Mouse (Mus musculus): ENCODE results near the gene Srsf11. TPM values are rescaled to one million over a fixed set of nuclear protein-coding genes. Genes with fewer than 3 reads are reported as not detected.

Gene Srsf11
- 211 TPM for polyA plus RNA-seq (2014; fragmentation: Illumina TruSeq; extraction: RNeasy Lipid Tissue Mini Kit (QIAGEN cat#74804); ENCODE audit: low read depth, low replicate concordance)

DNA sequence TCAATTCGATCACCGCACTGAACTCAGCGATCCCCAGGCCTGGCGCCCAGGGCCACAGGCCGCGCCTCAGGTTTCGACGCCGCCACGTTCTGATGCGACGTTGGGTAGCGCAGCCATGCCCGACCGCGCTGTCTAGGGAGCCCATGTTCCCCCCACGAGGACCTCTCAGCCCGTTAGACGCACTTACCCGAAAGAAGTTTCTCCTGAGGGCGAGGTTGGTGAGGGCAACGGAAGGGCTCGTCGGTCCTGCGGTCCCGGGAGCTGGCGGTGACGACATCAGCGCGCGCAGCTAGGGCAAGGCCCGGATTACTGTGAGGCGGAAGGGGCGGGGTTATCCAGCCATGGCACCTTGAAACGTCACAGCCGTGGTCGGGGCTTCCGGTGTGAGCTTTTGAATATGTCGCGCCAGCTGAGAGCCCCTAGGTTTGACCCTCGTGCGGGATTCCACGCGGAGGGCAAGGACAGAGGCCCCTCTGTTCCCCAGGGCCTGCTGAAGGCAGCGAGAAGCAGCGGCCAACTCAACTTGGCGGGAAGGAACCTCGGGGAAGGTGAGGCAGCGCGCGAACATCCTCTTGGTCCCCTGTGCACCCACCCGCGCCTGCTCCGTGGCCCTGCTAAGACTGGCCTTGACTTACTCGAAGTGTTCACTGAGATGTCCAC is at the start of gene Srsf11, which contains the start of gene Lrrc40:
Srsf11 (minus strand) TSS at position 311 of the 660 bp plus-strand sequence.
Lrrc40 (plus strand) TSS at position 334 of the 660 bp plus-strand sequence.

Other genes with a start within 250 kb of the Srsf11 start
- 40.4 TPM for gene Cth, start 111.6 kb downstream of the Srsf11 start, polyA plus RNA-seq (2014; fragmentation: Illumina TruSeq; extraction: RNeasy Lipid Tissue Mini Kit (QIAGEN cat#74804); ENCODE audit: low read depth, low replicate concordance)
- 37.0 TPM for gene Ankrd13c, start 89.4 kb downstream of the Srsf11 start, polyA plus RNA-seq (2014; fragmentation: Illumina TruSeq; extraction: RNeasy Lipid Tissue Mini Kit (QIAGEN cat#74804); ENCODE audit: low read depth, low replicate concordance)
- 16.9 TPM for gene Lrrc40, start within 50 bp of the Srsf11 start, polyA plus RNA-seq (2014; fragmentation: Illumina TruSeq; extraction: RNeasy Lipid Tissue Mini Kit (QIAGEN cat#74804); ENCODE audit: low read depth, low replicate concordance)